Mouse (Mus musculus) right cerebral cortex, postnatal 10 days (tissue): ENCODE measurements around the gene Olfr1354.
"Not testable (repeated sequence)": the region's sequence is repeated elsewhere in the genome, so short reads cannot be mapped to it uniquely, and the experiment has no call there.

Experiments
- DNase-seq, 2 experiments: peaks; one replicate each; pipeline ENCODE4 v3.0.0; 2021; ENCODE audit warnings: low spot score in 2 of 2

Olfr1354 gene

DNA sequence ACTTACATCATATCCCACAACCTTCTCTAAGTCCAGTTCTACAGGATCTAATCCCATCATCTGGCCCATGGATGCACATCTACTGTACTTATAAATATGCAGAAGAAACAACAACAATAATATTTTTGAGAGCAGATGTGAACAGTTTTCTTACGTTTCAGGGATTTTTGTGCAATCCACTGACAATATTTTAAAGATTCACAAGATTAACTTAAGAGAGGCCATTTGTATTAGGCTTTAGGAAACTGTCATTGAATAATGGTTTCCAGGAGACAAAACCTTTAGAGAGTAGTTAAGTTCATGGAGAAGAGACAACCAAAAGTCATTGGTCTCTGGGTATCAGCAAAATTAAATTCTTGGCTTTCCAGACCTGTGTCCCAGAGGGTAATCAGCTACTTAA is at the start of gene Olfr1354:
Gene Olfr1354 (plus strand): TSS at position 301 of the 400 bp plus-strand sequence.
- not testable (repeated sequence) for DNase-seq

DNA sequence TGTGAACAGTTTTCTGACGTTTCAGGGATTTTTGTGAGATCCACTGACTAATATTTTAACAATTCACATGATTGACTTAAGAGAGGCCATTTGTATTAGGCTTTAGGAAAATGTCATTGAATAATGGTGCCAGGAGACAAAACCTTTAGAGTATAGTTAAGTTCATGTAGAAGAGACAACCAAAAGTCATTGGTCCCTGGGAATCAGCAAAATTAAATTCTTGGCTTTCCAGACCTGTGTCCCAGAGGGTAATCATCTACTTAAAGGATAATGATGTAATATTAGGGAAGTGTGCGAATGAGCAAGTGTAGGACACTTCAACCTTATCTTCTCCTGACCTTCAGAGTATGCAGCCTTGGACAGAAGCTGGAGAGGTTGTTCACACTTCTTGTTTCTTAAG is 37.7 kb upstream of the Olfr1354 start, which contains the start of gene Olfr1355:
Gene Olfr1355 (plus strand): TSS at position 301 of the 400 bp plus-strand sequence.
- DNase-seq: no peak

DNA sequence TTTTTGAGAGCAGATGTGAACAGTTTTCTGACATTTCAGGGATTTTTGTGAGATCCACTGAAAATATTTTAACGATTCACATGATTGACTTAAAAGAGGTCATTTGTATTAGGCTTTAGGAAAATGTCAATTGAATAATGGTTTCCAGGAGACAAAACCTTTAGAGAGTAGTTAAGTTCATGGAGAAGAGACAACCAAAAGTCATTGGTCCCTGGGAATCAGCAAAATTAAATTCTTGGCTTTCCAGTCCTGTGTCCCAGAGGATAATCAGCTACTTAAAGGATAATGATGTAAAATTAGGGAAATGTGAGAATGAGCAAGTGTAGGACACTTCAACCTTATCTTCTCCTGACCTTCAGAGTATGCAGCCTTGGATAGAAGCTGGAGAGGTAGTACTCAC is 37.4 kb downstream of the Olfr1354 start, which contains the start of gene Olfr8:
Gene Olfr8 (plus strand): TSS at position 301 of the 400 bp plus-strand sequence.
- not testable (repeated sequence) for DNase-seq

DNA sequence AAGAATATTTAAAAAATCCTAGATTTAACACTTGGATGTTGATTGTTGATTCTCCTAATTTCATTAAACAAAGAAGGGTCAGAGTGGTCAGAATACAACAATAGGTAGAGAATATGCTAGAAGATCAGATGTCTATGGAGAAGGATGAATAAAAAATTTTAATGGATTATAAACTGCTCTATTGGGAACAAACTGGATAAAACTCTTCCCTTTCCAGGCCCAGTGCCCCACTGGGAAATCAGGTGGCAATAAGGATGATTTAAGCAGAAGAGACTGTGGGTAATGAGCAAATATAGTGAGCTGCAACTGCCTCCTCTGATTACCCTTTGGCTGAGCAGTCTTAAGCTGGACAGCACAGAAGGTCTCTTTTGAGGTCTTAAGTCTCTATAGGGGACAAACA is 50.0 kb downstream of the Olfr1354 start, which contains the start of gene Olfr1353:
Gene Olfr1353 (plus strand): TSS at position 301 of the 400 bp plus-strand sequence.
- not testable (repeated sequence) for DNase-seq
